Comparison of ENCODE assay signal across 23 mouse cellular contexts in genomic region chr2:19152687-19153086, GRCm38 (mm10). TPM values are rescaled to one million over a fixed set of nuclear protein-coding genes. Genes with fewer than 3 reads are reported as not detected.
DNase-seq lines count a peak whose midpoint lies in the region; ATAC-seq and TF ChIP-seq lines count a peak whose summit lies in the region.
"Had no signal": no experiment of that assay in that cellular context is flagged by ENCODE, and none has a peak within 500 bp of the region (broad histone marks: within the 10 kb centered on the region; RNA-seq: fewer than 3 reads in every experiment).

No protein-coding gene starts in this region.

- H3K9me3 ChIP-seq in stomach, postnatal 0 days (ENCODE audit: control insufficient read depth, low read length), result no peaks in the 10 kb centered on the region
- H3K9me3 ChIP-seq: G1E had no signal

- no peak for TF ChIP-seq CTCF in stomach, postnatal 0 days (IDR thresholded peaks at IDR 0.05; ENCODE audit: low read depth)

- no peak overlapping the region for H3K27ac ChIP-seq in stomach, postnatal 0 days (replicated peaks)

- DNase-seq in spleen, postnatal 14 days (ENCODE audit: low spot score in 2 of 2), result no peak
- no peak for DNase-seq in right cerebral cortex, postnatal 14 days
- DNase-seq in stomach, postnatal 0 days (ENCODE audit: low spot score), result no peak
- DNase-seq: adrenal gland, adult 2 months; adrenal gland, adult 8-10 months; adrenal gland, postnatal 10 days; adrenal gland, postnatal 14 days; adrenal gland, postnatal 25 days; adrenal gland, postnatal 36 days; B cell, adult 2 months; cerebellum, adult 11 months; cerebellum, adult 11-12 months; cerebellum, adult 18-20 months had no signal

- H3K4me2 ChIP-seq in stomach, postnatal 0 days (replicated peaks; ENCODE audit: low read depth), result no peak overlapping the region

- no peak overlapping the region for H3K4me3 ChIP-seq in stomach, postnatal 0 days (ENCODE audit: low read depth, low read length)

- H3K4me1 ChIP-seq in stomach, postnatal 0 days (replicated peaks; ENCODE audit: control insufficient read depth, insufficient read depth), result no peaks in the 10 kb centered on the region

- H3K27me3 ChIP-seq in stomach, postnatal 0 days (ENCODE audit: control insufficient read depth, insufficient read depth, low read length), result no peaks in the 10 kb centered on the region
- H3K27me3 ChIP-seq: CH12.LX had no signal

- TF ChIP-seq EP300 in stomach, postnatal 0 days (optimal IDR thresholded peaks at IDR 0.05), result no peak

- no peaks in the 10 kb centered on the region for H3K36me3 ChIP-seq in stomach, postnatal 0 days (ENCODE audit: control insufficient read depth, insufficient read depth, low read length)
- H3K36me3 ChIP-seq: G1E had no signal

- ATAC-seq in common myeloid progenitor, adult 5-6 weeks (replicated peaks; ENCODE audit: low read depth, poor library complexity, severe bottlenecking), result peak; percentile 69
- peak; percentile 60 to 79 for ATAC-seq in hematopoietic stem cell, adult 5-6 weeks (replicated peaks in 1 of 2; ENCODE audit: insufficient read depth in 1 of 2, low FRiP score in 2 of 2, low TSS enrichment in 1 of 2, low read depth in 1 of 2, poor library complexity in 2 of 2, severe bottlenecking in 2 of 2)
- ATAC-seq in megakaryocyte progenitor cell, adult 5-6 weeks (replicated peaks; ENCODE audit: poor library complexity), result peak; percentile 68
- no peak for ATAC-seq in stomach, postnatal 0 days (ENCODE audit: low FRiP score, low TSS enrichment)
- ATAC-seq: activated CD4-positive, CD25-positive, alpha-beta regulatory T cell, adult 4 months; CD4-positive, CD25-positive, alpha-beta regulatory T cell, adult 4 months; Patski had no signal

- 70% methylated on average over 1 of the region's 1 CpGs for WGBS in stomach, postnatal 0 days

- H3K9ac ChIP-seq in stomach, postnatal 0 days (ENCODE audit: low read length), result no peak overlapping the region

RNA-seq across cellular contexts. Expression of gene Armc3, which starts 46.4 kb away (rescaled TPM):
- 0.37 and 2.1 TPM in 2 replicates for total RNA-seq in common myeloid progenitor, adult 5-6 weeks (2017)
- total RNA-seq in hematopoietic stem cell, adult 5-6 weeks (2017), result 0.99 and 2.0 TPM in 2 replicates
- 0.27 and 0.30 TPM in 2 replicates for total RNA-seq in megakaryocyte progenitor cell, adult 5-6 weeks (2015)
- 0.29 and 0.37 TPM in 2 replicates for total RNA-seq in megakaryocyte progenitor cell, adult 5-6 weeks (2017)
- 0.04 and 0.11 TPM in 2 replicates for polyA plus RNA-seq in stomach, postnatal 0 days (2015; fragmentation: Nextera tagmentation; extraction: Ambion mirVana)
- total RNA-seq: adrenal gland, adult 18-20 months; adrenal gland, adult 2 months; adrenal gland, postnatal 14 days; adrenal gland, postnatal 25 days; adrenal gland, postnatal 36 days had no signal
- polyA plus RNA-seq: adrenal gland, adult 2 months; C2C12; G1E; Patski had no signal
